Mouse (Mus musculus) megakaryocyte progenitor cell, adult 5-6 weeks (primary cell): Measurements from ENCODE around the gene Sox2. TPM values are rescaled to one million over a fixed set of nuclear protein-coding genes. Genes with fewer than 3 reads are reported as not detected.

Experiments used
- ATAC-seq: replicated peaks from 2 replicates; pipeline ENCODE4 v1.8.0; 2016; ENCODE audit warnings: mild to moderate bottlenecking, moderate TSS enrichment, inconsistent platforms; ENCODE audit not compliant: poor library complexity
- total RNA-seq, 2 experiments: library from RNA; stranded (forward) in 1 of 2; stranded (reverse) in 1 of 2; fragments of 157-497, 149-512 nt in 1 of 2; fragments of 200-1000 nt in 1 of 2; gene quantifications; 2 replicates each; pipeline versions ENCODE4 v1.2.3 to v1.2.4; 2015 to 2017

The Sox2 gene
- total RNA-seq (2015) (not detected in 2 replicates), total RNA-seq (2017) (not detected in 2 replicates)

DNA sequence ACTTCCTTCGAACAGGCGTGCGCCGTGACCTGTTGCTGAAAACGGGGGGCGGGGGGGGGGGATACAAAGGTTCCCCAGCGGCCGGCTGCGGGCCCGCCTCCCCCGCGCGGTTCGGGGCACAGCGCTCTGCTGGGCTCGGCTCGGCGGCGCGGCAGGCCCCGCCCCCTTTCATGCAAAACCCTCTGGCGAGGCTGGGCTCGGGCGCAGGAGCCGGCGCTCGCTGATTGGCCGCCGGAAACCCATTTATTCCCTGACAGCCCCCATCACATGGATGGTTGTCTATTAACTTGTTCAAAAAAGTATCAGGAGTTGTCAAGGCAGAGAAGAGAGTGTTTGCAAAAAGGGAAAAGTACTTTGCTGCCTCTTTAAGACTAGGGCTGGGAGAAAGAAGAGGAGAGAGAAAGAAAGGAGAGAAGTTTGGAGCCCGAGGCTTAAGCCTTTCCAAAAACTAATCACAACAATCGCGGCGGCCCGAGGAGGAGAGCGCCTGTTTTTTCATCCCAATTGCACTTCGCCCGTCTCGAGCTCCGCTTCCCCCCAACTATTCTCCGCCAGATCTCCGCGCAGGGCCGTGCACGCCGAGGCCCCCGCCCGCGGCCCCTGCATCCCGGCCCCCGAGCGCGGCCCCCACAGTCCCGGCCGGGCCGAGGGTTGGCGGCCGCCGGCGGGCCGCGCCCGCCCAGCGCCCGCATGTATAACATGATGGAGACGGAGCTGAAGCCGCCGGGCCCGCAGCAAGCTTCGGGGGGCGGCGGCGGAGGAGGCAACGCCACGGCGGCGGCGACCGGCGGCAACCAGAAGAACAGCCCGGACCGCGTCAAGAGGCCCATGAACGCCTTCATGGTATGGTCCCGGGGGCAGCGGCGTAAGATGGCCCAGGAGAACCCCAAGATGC is at the start of gene Sox2:
Gene Sox2 (plus strand): TSS at position 680 of the 895 bp plus-strand sequence.
- ATAC-seq, result peak; percentile 56; the same call in 1 of the 2 replicates

DNA sequence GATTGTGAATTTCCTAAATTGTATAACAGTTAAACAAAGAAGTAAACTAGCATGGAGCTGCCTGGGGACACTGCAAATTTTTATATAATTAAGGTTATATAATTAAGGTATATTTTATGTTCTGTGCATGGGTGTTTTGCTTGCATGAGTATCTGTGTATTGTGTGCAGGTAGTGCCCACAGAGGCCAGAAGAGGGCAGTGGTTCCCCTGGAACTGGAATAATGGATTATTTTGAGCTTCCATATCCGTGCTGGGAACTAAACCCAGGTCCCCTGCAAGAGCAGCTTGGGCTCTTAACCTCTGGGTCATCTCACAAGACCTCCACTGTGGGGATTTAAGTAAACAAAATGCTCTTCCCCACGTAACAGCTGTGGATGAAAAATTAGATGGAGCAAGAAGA is 49.1 kb upstream of the Sox2 start:
- ATAC-seq, result no peak

DNA sequence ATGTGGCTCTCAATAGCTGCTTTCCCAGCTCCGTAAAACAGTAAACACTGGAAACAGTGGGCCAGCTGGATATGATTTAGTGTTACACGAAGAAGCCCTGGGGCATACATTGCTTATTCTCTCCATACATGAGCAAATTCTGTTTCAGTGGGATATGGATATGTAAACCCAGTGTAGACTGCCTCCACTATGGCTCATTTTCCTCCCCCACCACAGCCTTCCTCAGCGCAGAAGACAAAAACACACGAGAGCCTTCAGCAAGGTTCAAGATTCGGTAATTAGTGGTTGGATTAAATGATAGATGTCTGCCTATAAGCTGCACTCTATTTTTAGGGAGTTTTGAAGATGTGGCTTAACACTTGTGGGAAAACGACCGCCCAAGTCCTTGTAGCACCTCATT is 36.1 kb upstream of the Sox2 start:
- no peak for ATAC-seq

DNA sequence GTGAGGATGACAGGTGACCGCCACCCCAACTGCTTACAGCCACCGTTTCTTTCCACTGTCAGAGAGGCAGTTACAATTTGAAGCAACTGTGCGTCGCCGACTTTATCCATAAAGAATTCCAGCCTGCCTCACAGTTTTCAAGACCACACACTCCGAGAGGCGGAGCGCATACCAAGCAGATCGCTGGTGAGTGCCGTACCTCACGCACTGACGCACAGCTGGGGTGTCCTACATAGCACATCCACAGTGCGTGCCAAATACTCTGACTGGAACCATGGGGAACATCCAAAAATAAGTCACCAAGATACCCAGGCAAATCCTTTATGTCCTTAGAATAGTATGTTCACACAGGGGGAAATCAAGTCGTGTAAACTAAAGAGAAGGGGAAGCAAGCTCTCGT is 34.7 kb upstream of the Sox2 start:
- ATAC-seq, result no peak

DNA sequence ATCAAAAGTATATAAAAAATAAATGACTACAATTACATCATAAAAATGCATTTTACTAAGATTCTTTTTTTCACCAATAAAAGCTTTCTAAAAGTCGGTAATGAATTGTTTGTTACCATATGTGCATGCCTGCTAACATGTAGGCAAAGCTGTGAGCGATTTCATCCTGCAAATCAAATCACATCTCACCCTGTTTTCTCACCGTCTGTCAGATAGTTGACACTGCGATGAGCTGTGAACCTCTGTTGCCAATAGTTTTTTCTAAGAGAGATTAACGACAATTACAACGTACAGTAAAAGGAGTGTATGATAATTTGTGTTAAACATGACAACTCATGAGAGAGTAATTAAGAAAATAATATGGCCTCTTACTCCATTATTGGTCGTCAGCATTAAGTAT is 31.3 kb upstream of the Sox2 start:
- no peak for ATAC-seq

GRCm38 (mm10) chr3:34620121-34620520 is 30.1 kb upstream of the Sox2 start:
- ATAC-seq, result no peak

GRCm38 (mm10) chr3:34624721-34625270 is 25.4 kb upstream of the Sox2 start:
- ATAC-seq, result no peak

- no peak for ATAC-seq
These were observed 23.7 kb upstream of the Sox2 start for GRCm38 (mm10) chr3:34626521-34626920.

DNA sequence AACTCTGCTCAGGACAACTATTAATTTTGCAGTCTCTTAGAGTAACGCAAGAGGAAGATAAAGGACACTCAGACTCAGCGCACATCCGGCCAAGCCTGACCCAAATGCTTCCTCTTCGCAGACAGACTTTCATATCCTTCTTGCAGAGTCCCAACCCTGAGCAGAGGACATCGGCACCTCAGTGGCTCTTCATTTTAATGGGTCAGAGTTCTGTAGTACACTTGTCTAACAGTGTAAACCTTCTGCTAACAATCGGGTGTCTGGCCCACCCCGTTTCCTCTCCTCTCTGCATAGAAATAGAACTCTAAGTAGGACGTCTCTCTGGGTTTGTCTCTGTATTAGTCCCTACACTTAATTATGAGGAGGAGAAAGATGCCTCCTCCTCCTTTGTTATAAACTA is 20.2 kb upstream of the Sox2 start:
- no peak for ATAC-seq

DNA sequence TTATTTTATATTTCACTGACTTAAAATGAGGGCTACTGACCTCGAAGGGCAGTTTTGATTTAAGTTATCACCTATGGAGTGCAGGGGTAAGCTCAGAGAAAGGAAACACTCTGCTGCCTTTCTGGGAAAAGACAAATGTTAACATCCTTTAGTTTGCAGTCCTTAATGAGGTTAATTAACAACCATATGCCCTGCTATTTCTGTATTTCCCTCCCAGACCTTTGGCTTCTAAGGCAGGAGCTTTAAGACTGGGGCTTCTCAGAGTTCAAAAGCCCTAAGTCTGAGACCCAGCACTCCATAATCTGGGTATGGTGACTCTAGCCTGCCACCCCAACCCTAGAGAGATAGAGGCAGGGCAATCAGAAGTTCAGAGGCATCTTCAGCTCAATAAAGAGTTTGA is 19.5 kb upstream of the Sox2 start:
- no peak for ATAC-seq

DNA sequence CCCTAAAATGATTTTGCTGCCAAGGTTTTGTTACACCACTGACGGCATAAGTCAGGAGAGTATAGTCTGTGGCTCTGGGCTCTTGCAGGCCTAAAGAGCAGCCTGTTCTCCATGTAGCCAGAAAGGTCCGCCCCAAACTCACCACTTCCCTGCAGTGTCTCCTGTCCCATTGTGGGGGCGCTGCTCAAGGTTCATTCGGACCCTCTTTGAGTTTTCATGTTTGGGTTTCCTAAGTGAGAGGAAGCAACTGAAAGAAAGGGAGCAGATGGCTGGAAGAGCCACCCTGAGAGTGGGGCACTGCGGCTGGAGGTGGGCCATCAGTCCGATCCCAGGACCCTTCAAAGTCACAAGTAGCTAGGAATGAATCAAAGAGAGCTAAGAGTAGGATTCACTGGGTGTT is 13.2 kb upstream of the Sox2 start:
- ATAC-seq, result no peak

- no peak for ATAC-seq
These were observed 12.7 kb upstream of the Sox2 start for GRCm38 (mm10) chr3:34637481-34637880.

- no peak for ATAC-seq
These were observed 12.3 kb upstream of the Sox2 start for GRCm38 (mm10) chr3:34637926-34638325.

- ATAC-seq, result no peak
These were observed 11.9 kb upstream of the Sox2 start for GRCm38 (mm10) chr3:34638344-34638743.

DNA sequence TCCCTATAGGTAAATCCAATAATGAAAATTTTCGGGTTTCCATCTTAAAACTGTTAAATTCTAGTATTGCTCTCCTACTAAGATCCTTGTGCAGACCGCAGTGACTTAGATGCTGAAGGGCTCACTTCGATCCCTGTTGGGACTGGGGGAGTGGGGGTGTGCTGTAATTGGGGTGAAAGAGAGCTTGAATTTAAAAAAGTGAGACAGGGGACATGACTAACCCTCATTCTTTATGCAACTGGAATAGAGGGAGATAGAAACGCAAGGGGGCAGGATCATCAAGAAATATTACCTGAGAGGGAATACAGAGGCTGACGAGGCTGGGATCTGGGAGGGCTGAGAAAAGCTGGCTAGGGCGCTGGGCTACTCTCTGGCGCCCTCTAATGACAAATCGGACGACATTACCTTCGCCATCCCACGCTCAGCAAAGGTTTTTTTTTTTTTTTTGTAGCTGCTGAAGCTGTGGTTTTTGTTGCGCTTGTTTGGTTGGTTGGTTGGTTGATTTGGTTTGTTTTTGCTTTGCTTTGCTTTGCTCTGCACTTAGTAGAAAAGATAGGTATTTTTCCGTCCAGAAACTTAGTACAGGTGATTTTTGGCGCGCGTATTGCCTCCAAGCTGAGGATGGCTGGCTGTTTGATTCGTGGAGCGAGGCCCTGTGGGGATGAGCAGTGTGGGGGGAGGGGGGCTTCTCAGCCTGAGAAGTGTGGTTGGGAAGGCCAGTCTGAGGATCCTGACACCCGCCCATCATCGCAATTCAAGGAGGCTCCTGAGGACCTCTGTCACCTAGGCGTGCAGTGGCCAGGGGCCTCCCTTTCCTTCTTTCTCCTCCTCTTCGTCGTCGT is 11.0 kb upstream of the Sox2 start:
- peak; percentile 71 for ATAC-seq

GRCm38 (mm10) chr3:34639873-34640270 is 10.3 kb upstream of the Sox2 start:
- no peak for ATAC-seq

- no peak for ATAC-seq
These were observed 9.9 kb upstream of the Sox2 start for GRCm38 (mm10) chr3:34640276-34640675.

GRCm38 (mm10) chr3:34640690-34641600 is 9.3 kb upstream of the Sox2 start:
- peak; percentile 80 for ATAC-seq

- no peak for ATAC-seq
These were observed 8.3 kb upstream of the Sox2 start for GRCm38 (mm10) chr3:34641756-34642497.

- 0 out of 2 replicates have a peak, but pooled peaks have one; percentile 20 for ATAC-seq
These were observed 7.7 kb upstream of the Sox2 start for GRCm38 (mm10) chr3:34642498-34642941.
